Mouse (Mus musculus) cerebellum, adult 11 months (tissue): ENCODE measurements at regions not wholly inside any gene's neighbourhood (a gene's known extent, or its start where the extent isn't known, plus 50 kb on each side); places are given as distances from the start of the nearest gene placed in this dataset.
"Not testable (repeated sequence)": the region's sequence is repeated elsewhere in the genome, so short reads cannot be mapped to it uniquely, and the experiment has no call there.

ENCODE experiments used
- DNase-seq: peaks from one replicate; pipeline ENCODE4 v3.0.0; 2022

DNA sequence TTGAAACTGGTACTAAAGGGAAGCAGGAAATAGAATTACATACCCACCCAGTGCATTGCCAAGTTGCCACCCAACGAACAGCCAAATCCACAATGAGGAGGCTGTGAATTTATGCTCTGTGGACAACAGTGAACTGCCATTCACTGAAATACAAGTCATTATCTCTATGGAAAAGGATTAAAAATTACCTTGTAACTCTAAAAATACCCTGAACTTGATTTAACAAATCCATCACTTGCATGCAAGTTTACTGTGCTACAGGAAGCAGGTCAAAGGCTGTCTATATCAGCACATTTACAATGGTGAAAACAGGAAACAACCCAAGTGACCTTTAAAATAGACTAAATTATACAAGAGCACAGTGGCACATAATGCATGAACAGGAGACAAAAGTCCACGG is 202.2 kb upstream of the Sema6d start:
- no peak for DNase-seq

DNA sequence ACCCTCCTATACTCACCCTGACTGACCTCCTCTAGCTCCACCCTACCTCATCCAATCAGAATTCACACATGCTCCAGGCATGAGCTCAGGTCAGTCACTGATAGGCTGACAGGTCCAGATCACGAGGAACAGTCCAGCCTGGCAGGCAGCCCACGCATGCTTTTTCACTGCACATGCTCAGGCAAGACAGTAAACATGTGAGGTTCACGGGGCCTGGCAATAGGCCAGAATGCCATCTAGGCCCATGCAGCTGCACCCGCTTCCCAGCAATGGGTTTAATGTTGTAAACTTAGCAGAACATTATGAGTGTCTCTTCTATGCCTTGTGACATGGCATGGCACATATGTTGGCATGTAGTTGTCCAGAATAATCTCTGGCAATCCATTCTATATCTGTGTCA is 177.8 kb upstream of the Sema6d start:
- DNase-seq, result not testable (repeated sequence)

DNA sequence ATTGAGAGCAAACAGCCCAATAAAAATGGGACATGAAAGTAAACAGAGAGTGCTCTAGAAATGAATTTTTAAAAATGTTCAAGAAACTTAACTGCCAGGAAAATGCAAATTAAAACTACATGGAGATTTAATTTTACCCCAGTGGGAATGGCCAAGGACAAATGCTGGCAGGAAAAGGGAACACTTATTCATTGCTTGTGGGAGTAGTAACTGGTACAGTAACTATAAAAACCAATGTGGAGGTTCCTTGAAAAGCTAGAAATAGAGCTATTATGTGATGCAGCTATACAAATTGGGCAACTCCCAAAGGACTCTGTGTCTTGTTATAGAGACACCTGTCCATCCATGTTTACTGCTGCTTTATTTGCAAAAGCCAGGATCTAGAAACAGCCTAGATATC is 175.7 kb upstream of the Sema6d start:
- no peak for DNase-seq

GRCm38 (mm10) chr2:123920418-123920817 is 169.4 kb upstream of the Sema6d start:
- DNase-seq, result no peak

GRCm38 (mm10) chr2:123928066-123928465 is 161.7 kb upstream of the Sema6d start:
- DNase-seq, result no peak

DNA sequence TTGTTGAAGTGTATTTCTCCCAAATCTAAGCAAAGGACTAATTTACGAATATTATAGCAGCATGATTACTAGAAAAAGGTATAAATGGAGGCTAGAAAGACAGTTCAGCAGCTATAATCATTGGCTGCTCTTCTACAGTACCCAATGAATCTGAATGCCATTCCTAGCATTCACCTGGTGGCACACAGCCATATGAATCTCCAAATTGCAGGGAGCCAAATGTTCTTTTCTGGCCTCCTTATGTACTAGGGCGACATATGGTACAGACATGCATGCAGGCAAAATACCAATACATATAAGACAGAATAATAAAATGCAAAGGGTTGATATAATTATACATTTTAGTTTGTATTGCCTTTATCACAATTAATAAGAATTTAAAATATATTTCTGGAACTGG is 152.9 kb upstream of the Sema6d start:
- DNase-seq, result peak; percentile 6

- no peak for DNase-seq
Measured at GRCm38 (mm10) chr2:123963606-123964005, 126.2 kb upstream of the Sema6d start.

DNA sequence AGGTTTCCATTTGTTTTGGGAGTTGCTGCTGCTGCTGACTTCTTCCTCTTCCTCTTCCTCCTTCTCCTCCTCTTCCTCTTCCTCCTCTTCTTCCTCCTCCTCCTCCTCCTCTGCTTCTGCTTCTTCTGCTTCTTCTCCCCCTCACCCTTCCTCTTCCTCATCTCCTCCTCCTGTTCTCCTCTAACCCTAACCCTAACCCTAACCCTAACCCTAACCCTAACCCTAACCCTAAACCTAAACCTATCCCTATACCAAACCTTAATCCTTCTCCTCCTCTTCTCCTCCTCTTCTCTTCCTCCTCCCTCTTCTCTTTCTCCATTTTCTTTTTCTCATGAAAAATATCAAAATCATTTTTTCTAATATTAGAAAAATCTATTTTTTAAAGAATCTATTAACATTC is 86.3 kb upstream of the Sema6d start:
- DNase-seq, result no peak

- DNase-seq, result no peak
Measured at GRCm38 (mm10) chr2:124015542-124015941, 74.2 kb upstream of the Sema6d start.
